Mouse (Mus musculus) kidney, postnatal 36 days (tissue): ENCODE results near the gene Krt28.

ENCODE experiments used
- DNase-seq, 2 experiments: peaks; one replicate each; pipeline ENCODE4 v3.0.0; 2021 to 2022; ENCODE audit warnings: mixed read lengths in 2 of 2

Gene Krt28

DNA sequence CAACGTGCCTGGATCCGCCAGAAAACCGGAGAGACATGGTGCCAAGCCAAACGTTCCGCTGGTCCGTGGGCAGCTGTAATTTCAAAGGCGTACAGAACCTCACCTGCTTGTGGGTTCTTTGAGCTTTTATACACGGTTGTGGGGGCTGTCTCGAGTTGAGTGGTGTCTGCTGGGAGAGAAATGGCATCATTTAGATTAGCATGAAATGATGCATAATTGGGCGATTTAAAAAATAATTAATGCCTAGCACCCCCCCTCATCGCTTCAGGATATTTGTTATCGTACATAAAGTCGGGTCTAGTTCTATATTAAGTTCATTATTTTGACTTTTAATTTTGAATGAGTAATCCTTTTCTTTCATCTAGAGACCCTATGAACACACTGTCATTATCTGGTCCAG is at the start of gene Krt28:
Gene Krt28 (minus strand): TSS at position 101 of the 400 bp plus-strand sequence.
- DNase-seq: no peak

DNA sequence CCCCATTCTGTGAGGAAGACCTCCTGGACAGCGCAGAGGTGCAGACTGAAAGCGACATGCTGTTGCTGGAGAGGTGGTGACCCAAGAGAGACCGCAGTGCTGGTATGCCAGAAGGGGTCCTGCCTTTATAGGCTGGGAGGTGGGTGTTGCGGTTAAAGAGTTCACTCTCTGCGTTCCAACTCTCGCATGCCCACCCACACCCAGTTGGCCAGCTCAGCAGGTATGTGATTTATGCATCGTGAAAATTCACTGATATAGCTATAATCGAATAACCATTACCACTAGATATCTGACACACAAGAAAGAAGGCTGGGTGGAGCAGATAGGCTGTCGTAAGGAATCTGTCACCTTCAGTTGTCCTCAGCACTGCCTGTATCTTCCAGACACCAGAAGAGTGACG is 47.5 kb upstream of the Krt28 start, which contains the start of gene Krt12:
Gene Krt12 (minus strand): TSS at position 101 of the 400 bp plus-strand sequence.
- no peak for DNase-seq

DNA sequence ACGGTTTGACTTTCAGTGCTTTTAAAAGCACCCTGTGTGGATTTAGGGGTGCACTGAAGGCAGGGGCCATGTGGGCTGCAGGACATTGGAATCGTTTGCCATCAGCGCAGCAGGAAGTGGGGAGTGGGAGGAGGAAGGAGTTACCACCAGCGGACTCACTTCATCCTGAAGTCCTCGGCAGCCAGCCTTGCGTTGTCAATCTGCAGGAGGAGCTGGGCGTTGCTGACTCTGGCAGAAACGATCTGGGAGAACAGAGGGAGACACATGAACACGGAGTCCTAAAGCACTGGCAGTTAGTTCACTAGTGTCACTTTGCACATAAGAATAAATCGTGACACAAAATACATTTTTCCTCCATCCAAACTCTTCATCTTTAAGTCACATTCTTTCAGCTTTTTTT is 45.9 kb upstream of the Krt28 start:
- no peak for DNase-seq

DNA sequence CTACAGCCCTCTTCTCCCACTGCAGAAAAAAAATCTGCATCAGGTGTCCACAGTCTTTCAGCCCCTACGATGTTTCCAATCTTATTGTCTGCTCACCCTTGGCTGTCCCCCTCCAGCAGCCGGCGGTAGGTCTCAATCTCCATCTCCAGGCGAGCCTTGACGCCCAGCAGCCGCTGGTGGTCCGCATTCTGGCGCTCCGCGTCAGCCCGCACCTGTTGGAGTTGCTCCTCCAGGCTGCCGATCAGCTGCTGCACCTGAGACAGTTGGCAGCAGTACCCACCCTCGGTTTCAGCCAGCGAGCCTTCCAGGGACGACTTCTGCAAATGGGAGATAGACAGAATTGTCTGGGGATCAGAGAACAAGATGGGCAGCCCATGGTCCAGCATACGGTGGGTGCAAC is 43.1 kb upstream of the Krt28 start:
- DNase-seq: no peak

DNA sequence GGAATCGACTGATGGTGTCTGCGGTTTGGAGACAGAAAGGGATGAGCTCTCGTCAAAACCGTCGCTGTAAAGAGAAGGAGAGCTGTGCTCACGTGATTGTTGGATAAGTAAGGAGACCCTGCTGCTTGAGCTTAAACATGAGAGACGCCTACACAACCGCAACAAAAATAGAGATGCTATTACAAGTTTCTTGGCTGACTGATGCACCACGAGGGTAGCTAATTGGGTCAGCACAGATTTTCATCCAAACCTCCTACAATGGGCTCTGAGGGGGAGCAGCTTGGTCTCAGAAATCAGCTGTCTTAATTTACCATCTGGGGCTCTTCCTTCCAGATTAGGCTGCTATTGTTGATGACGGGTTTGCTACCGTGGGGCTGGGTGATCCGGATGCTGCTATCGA is 42.2 kb upstream of the Krt28 start:
- no peak for DNase-seq

DNA sequence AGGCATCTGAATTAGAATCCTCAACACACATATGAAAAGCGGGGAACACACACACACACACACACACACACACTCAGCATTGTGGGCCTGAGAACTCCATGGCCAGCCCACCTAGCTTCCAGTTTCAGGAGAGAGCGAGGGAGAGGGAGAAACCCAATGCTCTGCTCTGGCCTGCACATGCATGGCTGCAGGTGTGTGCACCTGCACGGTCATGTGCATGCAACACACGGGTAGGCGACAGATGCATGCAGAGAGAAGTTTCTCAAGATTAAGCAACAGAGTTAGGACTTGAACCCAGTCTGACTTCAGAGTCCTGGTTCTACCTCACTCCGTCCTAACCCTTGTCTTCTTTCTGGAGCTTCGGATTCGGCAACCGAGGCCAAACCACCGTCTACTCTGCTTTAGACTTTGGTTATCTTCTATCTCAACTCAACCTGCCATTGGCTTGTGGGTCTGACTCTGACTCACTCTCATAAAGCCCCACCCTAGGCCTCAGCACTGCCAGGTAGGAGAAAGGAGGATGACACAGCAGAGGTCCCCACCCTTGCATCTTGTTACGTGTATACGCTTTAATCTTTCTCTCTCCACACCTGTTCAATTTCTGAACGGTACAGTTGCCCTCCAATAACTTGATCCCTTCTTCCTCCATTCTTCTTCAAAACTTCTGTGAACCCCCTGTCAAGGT is 39.9 kb upstream of the Krt28 start:
- DNase-seq: no peak

DNA sequence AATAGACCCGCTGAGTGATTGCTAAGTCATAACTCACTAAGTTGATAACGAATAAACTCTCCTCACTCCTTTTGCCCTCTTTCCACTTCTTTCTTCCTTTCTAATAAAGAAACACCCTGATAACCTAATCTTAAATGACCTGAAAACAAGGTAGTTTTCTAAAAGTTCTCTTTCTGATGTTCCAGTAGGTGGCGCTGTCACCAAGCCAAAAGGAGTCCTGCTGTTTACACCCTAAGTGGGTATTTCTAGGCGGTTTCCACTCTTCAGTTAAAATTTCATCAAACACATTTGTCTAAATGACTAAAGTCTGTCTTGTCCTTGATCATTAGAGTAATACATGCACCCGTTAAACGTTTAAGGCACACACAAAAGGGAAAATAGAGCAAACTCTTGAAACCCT is 38.5 kb upstream of the Krt28 start:
- peak; percentile 47 to 79 for DNase-seq

DNA sequence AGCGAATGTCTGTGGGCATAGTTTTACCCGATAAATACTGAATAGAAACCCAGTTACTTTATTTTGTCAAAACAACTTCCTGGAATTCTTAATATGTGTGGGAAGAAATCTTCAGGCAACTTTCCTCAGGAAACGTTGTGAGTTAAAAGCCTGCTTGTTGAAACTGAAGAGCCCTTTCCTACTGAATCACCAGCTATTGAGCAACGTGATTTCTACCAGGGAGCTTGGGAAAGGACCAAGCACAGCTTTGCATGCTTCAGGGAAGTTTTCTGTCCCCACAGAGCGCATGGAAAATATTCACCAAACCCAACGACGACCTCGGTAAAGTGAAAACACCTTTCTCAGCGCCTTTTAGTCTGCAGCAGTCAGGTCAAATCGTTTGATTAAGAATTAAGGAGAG is 31.5 kb upstream of the Krt28 start:
- DNase-seq: no peak

DNA sequence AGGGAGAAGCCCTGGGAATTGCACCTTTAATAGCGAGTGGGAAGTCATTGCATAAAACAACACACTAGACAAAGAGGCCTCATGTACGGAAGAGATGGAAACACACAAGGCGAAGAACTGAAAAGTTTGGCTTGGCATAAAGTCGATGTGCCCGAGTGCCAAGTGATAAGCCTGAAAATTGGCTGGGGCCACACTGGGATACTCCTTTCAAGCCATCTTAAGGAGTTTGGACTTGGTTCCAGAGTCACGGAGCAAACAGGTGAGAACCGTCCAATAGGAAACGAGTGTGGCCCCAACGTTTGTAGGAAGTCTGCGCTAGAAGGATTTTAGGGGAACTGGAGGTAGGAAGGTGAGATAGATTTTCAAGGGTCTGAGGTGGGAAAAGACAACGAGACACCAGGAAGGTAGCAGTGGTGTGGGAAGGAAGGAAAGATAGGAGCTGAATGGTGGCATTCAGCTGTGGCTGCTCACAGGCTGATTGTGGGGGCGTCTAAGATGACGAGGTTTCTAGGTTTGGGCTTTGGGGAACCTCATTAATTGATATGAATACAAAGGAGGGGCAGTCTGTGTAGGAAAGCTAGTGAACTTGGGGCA is 25.4 kb upstream of the Krt28 start:
- DNase-seq: no peak

DNA sequence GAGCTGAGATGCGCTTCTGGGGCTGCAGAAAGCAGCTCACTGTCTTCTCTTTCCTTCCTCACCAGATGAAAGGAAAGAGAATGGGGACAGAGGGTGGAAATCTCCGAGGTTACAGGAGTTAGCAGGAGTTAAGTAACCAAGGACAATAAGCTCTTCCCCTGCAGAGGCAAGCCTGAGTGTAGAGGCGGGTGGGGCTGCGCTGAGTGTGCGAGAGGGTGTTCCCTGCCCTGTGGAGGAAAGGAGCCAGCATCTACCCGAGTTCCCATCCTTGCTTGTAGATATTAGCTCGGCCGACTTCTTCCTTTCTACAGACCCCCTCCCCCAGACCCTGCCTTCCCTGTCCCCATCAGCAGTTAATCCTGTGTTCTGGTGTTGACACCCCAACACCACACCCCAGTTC is 24.1 kb upstream of the Krt28 start:
- DNase-seq: no peak

DNA sequence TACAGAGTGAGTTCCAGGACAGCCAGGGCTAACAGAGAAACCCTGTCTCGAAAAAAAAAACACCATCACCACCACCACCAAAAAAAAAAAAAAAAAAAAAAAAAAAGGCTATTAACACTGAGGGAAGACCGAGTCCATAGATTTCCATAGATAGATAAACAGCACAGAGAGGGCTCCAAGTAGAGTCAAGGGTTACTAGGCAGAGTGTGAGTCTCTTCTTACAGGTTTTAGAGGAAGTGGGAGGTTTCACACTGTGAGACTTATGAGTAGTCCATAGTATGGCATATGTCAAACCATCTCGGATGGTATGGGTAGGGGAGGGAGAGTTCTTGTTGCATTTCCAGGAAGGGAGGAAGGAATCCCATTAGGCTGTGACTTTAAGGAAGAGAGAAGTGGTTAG is 23.4 kb upstream of the Krt28 start:
- DNase-seq: no peak

DNA sequence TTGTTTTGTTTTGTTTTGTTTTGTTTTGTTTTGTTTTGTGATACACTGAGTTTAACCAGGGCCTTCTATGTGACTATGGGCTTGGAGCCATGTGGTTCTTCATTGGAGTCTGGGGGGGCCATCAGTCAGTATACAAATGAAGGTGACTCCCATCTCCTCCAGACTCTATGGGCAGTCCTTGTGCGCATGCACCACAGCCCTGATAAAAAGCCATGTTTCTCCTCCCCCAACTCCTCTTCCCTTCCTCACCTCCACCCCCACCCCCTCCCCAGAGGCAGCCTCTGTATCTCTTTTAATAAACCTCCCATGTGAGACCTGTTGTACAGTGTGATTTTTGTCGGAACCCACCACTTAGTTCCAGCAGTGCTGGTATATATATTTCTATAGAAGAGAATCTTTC is 22.0 kb upstream of the Krt28 start:
- DNase-seq: no peak

DNA sequence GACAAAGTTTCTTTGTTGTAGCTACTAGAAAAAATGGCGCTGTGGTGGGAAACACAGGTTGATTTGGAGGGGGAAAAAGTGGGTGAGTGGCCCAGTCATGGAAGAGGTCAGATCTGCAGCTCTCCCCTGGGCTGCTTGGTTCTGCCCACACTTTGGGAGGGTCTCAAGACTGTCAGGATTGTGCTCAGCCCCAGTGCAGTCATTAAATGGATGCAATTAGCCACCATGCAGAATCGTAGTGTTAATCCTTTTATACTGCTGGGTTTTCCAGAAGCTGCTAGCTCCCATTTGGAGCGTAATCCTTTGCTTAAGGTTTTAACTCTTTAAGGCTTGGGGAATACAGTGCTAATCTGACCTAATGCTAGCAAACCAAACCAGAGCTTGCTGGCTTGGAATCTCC is 21.3 kb upstream of the Krt28 start:
- DNase-seq: no peak

DNA sequence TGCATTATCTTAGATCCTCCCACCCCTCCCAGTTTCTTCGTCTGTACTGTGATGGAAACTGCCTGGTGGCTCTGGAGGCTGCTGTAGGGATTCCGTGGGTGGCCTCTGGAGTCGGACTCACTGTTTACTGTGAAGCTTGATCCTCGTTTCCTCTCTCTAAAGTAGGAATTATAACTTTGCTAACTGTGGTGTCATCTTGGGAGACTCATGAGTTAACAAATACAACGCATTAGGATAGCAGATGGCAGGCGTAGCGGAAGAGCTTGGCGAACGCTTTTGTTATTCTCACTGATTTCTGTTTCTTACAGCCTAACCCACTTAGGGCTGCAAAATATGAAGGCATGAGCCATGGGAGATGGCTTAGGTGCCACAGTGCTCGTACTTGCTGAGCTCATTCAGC is 17.8 kb upstream of the Krt28 start:
- no peak for DNase-seq

DNA sequence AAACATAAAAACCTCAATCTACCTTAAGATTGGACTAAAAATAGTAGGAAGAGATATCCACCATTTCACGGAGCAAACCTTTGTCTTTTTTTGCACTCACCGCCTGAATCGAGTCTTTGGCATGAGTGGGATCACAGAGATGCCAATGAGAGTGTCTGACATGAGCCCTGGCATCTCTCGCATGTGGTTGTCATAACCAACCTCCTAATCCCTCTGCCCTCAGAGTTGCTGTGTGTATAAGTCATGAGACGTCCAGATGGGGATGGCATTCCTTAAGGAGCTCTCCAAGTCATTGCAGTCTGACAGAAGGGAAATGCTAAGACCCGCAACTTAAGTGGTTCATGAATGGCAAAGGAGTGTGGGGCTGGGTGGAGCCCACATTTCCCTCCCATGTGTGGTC is 16.7 kb upstream of the Krt28 start:
- no peak for DNase-seq

DNA sequence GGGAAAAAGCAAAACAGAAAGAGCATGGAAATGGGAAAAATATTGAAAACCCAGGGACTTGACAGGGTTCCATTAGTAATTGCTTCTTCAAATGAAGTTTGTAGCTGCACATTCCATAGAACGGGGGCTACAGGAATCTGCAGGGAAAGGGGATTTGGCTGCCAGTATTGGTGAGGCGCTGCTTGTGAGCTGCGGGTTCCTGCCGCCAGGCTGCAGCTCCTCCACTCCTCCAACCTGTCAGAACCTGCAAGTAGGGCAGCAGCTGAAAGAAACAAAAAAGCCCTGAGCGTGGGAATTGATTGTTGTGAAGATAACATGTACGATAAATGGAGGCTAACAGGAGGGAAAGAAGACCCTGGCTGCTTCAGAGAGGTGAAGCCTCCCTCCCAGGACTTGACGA is 16.2 kb upstream of the Krt28 start:
- DNase-seq: no peak

DNA sequence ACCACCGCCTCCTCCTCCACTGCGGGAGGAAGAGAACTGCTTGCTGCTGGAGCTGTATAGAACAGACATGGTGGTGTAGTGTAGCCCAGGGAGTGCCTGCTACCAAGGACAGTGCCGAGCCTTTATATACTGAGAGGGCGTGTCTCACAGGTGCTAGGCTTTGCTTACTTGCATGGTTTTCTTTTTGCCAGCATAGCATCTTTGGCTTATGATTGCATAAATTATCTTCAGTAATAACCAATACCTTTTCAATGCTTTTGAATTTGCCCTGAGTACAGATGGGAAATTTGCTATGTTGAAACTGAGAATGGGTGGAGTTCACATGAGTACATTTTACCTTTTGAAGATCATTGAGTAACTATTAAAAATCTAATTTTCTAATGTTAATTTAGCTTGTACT is 14.6 kb upstream of the Krt28 start, which contains the start of gene Krt10:
Gene Krt10 (minus strand): TSS at position 101 of the 400 bp plus-strand sequence.
- peak in 1 of 2 experiments; percentile 5 for DNase-seq

DNA sequence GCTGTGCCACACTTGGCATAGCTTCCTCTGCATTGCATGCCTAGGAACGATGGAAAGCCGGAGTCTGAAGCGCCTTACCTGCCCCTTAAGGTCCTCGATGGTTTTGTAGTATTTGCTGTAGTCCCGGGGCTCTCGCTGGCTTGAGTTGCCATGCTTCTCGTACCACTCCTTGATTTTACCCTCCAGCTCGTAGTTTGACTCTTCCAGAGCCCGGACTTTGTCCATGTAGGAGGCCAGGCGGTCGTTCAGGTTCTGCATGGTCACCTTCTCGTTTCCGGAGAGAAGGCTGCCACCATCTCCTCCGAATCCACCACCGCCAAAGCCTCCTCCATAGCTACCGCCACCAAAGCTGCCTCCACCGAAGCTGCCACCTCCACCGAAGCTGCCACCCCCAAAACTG is 14.0 kb upstream of the Krt28 start:
- DNase-seq: peak; percentile 27 to 63

DNA sequence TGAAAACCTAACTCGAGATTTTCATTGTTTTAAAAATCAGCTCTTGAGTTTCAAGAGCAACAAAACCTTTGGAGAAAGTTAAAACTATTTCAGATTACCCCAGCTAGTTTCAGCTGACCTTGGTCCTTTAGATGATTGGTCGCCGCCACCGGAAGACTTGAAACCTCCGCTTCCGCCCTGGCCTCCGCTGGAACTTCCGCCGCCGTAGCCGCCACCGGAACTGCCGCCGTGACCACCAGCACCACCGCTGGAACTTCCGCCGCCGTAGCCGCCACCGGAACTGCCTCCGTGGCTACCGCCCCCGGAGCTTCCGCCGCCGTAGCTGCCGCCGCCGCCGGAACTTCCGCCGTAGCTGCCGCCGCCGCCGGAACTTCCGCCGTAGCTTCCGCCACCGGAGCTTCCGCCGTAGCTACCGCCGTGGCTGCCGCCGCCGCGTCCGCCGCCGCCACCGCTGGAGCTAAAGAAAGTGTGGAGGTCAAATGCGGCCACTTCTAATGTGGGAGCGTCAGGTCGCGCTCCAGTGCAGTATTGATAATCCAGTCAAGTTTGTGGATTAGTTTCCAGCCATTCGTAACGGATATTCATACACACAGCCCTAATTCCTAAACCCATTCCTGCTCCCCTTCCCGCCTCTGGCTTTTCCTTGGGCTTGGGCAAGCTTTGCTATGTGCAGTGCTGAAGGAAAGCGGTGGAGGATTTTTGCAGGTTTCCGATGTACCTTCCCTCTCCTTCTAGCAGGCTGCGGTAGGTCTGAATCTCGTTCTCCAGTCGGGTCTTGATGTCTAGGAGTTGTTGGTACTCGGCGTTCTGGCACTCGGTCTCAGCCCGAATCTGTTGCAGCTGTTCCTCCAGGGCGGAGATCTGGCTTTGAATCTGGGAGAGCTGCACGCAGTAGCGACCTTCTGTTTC is 11.4 kb upstream of the Krt28 start:
- peak; percentile 95 to 96 for DNase-seq

DNA sequence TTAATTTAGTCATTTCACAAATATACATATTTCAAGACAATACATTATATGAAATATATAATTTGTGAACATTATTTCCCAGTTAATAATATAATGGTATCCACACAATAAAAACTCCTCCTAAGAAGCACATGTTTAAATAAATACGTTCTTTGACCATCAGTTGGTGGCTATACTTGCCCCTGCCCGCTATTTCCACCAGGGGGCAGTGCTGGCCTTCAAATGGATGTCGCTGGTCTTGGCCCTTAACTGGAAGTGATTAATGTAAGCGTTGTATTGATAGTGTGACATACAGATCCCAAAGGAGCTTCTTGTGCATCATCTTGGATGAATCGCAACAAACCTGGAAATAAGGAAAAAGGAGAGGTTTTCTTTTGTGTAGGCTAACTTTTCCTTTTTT is 4.9 kb upstream of the Krt28 start:
- DNase-seq: peak; percentile 72 to 86

DNA sequence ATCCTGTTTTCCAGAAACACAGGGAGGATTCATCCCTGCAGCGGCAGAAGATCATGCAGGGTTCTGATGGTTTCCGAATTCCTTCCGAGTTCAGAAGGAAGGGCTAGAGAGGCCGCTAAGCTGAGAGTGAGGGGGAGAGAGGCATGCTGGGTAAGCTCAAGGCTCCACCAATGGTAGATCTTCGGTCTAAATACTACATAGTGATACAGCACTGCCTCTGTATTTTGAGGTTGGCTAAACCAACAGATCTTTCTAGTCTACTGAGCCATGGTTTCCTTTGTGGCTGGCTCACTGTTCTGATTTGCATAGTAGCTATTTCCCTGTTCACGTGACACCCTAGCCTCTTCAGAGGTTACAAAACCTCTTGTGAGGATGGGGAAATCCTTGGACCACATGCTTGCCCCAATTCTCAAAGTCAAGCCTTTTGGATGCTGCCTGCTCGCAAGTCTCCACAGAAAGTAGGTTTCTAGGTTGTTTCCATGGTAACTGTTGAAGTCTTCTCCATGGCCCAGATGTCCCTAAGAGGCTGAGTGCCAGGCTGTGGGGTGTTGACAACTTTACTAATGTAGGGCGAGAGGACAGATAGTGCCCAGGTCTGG is 4.8 kb downstream of the Krt28 start:
- DNase-seq: no peak

DNA sequence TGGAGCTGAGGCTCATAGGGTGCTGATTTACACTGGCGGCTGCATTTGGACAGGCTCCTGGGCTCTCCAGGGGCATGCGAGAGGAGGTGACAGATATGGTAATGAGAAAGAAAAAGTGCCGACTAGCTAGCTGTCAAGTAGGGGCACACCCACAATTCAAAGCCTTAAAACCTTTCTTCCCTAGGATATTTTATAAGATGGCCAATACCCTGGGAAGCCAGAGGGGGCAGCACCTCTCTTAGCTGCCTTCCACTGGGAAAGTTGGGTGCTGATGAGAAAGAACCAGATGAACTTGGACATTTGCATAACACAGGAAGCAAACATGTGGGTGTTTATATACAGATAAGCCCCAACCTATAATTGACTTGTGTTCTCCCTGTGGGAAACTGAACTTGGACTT is 5.5 kb downstream of the Krt28 start:
- DNase-seq: peak; percentile 13 to 56

DNA sequence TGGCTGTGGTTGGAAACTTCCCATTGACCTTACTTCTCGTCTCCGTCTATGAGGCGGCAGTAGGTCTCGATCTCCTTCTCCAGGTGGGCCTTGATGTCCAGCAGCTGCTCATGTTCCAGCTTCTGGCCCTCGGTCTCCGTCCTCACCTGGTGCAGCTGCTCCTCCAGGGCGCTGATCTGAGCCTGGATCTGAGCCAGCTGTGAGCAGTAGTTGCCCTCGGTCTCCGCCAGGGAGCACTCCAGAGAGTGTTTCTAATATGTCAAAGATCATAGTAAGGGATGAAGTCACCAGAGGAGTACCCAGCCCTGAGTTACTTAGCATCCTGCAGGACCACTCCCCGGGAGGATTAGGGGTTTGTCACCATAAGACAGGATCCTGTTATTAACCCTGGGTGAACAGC is 7.9 kb downstream of the Krt28 start:
- DNase-seq: peak; percentile 15 to 64
